Mouse (Mus musculus) duodenum, adult 2 months (tissue): ENCODE measurements around the gene 4933415A04Rik. TPM values are rescaled to one million over a fixed set of nuclear protein-coding genes. Genes with fewer than 3 reads are reported as not detected.

Source experiments
- polyA plus RNA-seq: library from polyadenylated mRNA; depleted of rRNA; stranded (reverse); fragments of >200 nt; gene quantifications from 2 replicates; pipeline ENCODE4 v1.2.3, GENCODE M21; 2012; ENCODE audit warnings: low replicate concordance; rRNA removed

Gene 4933415A04Rik
- 0.60 and 0.81 TPM in 2 replicates for polyA plus RNA-seq

GRCm38 (mm10) chr11:43586324-43587090 is at the start of gene 4933415A04Rik:
TSS of gene 4933415A04Rik (plus strand) at chr11:43587040.

GRCm38 (mm10) chr11:43601440-43601839 is 14.6 kb downstream of the 4933415A04Rik start, which contains the start of gene Fabp6:
TSS of gene Fabp6 (minus strand) at chr11:43601540.

Other genes starting within 250 kb of the 4933415A04Rik start
- gene Pttg1, start 160.8 kb upstream of the 4933415A04Rik start, polyA plus RNA-seq, result 6.1 and 6.7 TPM in 2 replicates
- 1.2 TPM in 2 replicates for gene Slu7, start 153.3 kb upstream of the 4933415A04Rik start, polyA plus RNA-seq
- gene C1qtnf2, start 112.8 kb upstream of the 4933415A04Rik start, polyA plus RNA-seq, result 4.7 and 4.8 TPM in 2 replicates
- 5.3 and 8.7 TPM in 2 replicates for gene Ccnjl, start 58.3 kb upstream of the 4933415A04Rik start, polyA plus RNA-seq
- gene Fabp6, start 14.5 kb downstream of the 4933415A04Rik start, polyA plus RNA-seq, result not detected in 2 replicates
- 4.0 and 10.8 TPM in 2 replicates for gene Pwwp2a, start 95.0 kb downstream of the 4933415A04Rik start, polyA plus RNA-seq
- gene Ttc1, start 161.0 kb downstream of the 4933415A04Rik start, polyA plus RNA-seq, result 2.3 and 2.8 TPM in 2 replicates